Mouse (Mus musculus): ENCODE data around the gene Sh3rf1.

Sh3rf1 gene

GRCm38 (mm10) chr8:61286394-61286793 lies 62.7 kb downstream of the Sh3rf1 start:
- no peak for DNase-seq (ENCODE audit: extremely low spot score, low spot score)

GRCm38 (mm10) chr8:61286795-61287385 lies 63.2 kb downstream of the Sh3rf1 start:
- no peak for DNase-seq (ENCODE audit: extremely low spot score, low spot score)

DNA sequence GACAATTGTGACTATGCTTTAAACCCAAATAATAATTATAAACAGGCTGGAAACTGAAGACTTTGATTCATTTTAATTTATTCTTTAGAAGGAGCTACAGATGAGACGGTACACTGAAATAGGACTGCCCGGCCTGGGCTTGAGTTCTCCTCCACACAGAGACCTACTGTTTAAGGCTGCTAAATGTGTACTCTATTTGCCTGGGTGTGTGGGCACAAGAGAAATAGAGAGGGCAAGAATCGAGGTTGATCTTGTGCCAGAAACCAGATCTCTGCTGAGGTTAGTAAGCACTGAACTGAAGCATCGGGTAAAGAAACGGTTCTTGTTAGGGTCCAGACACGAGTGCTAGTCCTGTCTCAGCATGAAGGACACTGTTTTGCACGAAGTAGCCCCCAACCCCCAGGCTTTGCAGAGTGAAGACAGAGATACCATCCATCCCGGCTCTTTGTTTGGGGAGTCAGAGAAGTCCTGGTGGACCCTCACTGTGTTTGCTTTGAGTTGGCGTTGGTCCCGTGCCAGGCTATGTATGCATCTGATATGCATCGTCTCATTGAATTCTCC lies 64.4 kb downstream of the Sh3rf1 start:
- no peak for DNase-seq (ENCODE audit: extremely low spot score, low spot score)

DNA sequence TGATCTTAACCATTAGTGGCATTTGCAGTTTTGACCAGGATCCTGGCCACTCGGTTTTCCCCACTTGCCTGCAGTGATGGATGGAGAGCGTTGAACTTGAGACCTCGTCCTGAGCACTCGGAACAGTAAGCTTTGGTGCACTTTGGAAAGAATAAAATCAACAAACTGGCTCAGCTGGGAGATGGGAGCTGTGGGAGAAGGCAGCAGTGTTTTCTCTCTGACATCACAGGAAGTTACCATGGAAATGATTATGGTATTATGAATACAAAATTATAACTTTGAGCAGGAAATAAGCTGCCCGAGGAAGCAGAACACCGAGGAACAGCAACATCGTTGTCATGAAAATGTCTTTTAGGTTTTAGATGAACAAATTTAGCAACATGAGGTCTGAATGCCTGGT lies 65.0 kb downstream of the Sh3rf1 start:
- no peak for DNase-seq (ENCODE audit: extremely low spot score, low spot score)

DNA sequence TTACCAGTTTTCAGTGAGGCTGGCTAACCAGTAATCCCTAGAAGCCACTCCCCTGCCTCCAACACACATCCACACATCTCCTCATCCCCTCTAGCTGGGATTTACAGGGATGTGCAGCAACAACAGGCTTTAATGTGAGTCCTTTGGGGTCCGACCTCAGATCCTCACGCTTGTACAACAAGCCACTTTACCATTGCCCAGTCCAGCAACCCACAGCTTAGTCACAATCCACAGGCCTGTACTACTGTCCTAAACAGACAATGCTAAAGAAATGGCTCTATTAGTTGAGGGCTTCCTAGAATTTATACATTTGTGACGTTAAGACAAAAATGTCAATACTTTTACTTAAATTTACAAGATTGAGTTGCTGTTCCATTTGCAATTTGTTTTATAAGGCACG lies 71.4 kb downstream of the Sh3rf1 start:
- DNase-seq (ENCODE audit: extremely low spot score, low spot score), result no peak

DNA sequence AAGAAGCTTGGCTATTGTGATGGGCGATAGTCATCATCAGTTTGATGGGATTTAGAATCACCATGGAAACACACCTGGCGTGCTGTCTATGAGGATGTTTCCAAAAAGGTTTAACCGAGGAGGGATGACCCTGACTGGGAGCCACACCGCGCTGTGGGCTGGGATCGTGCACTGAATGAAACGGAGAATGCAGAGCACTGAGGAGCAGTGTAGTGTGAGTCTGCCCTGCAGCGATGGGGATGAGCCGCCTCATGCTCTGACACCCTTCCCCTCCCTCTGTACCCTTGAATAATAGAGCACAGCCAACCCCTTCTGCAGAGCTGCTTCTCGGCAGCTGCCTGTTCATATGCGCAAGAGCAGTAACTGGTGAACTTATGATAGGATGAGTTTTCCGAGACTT lies 71.8 kb downstream of the Sh3rf1 start:
- DNase-seq (ENCODE audit: extremely low spot score, low spot score), result no peak

DNA sequence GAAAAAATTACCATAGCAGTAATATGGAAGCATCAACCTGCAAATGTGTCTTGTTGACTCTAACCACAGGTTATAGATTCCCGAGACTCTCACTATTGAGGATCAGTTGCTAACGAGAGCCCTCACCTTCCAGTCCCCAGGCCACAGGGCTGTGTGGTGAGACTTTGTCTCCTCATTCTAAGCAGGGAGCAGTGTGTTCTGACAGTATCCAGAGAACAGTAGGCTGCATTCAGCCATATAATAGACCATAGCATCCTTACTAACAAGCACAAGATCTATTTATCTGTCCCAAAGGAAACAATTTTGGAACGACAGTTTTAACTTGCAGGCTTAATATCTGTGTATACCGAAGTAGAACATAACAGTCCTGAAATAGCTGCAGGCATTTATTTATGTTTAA lies 75.2 kb downstream of the Sh3rf1 start:
- DNase-seq (ENCODE audit: extremely low spot score, low spot score), result no peak

GRCm38 (mm10) chr8:61301298-61302028 lies 77.8 kb downstream of the Sh3rf1 start:
- no peak for DNase-seq (ENCODE audit: extremely low spot score, low spot score)

- DNase-seq (ENCODE audit: extremely low spot score, low spot score), result no peak
Measured at GRCm38 (mm10) chr8:61302029-61302368, 78.3 kb downstream of the Sh3rf1 start.

GRCm38 (mm10) chr8:61305451-61306070 lies 81.9 kb downstream of the Sh3rf1 start:
- no peak for DNase-seq (ENCODE audit: extremely low spot score, low spot score)

DNA sequence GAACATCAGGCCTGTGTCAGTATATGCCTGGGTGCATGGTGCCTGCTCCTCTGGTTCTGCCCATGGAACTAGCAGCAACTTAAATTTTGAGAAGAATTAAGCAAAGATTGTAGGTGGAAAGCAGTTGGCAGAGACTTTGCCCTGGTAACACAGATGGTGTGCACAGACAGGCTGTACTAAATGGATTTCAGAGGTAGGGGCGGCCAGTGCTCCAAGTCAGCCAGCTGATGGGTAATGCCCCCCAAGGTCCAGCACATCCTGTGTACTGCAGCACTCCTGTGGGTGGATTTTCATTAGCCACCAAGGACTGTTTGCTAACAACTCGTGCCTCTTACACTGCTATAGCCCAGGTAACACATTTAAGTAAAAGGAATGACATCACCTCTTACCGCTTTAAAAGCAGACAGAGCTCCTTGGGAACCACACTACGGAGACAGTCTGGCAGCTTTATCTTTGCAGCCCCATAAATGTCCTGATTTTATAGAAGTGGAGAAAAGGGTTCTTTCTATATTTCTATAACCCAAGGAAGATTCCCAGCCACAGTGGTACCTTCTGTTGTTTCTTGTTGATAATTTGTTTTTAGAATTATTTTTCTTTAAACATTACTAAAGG lies 82.9 kb downstream of the Sh3rf1 start:
- no peak for DNase-seq (ENCODE audit: extremely low spot score, low spot score)

GRCm38 (mm10) chr8:61308896-61309295 lies 85.2 kb downstream of the Sh3rf1 start:
- DNase-seq (ENCODE audit: extremely low spot score, low spot score), result no peak

- no peak for DNase-seq (ENCODE audit: extremely low spot score, low spot score)
Measured at GRCm38 (mm10) chr8:61309530-61310402, 86.1 kb downstream of the Sh3rf1 start.

- no peak for DNase-seq (ENCODE audit: extremely low spot score, low spot score)
Measured at GRCm38 (mm10) chr8:61310403-61310871, 86.8 kb downstream of the Sh3rf1 start.

DNA sequence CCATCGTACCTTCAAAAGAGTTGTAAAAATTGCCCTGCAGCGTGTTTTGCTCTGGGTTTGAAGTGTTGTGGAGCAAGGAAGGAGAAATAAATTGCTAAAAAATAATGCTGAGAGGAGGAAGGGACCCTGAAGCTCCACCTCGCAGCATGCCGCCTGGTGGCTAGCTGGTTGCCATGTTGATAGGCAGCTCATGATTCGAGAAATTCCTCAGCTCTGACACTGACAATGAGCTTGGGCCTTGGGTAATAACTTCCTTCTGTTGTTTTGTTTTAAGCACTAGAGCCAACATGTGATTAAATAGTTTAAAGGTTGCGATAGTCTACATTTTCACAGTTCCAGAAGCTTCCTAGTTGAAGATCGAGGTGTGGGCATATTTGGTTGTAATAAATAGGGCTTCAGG lies 89.3 kb downstream of the Sh3rf1 start:
- no peak for DNase-seq (ENCODE audit: extremely low spot score, low spot score)

DNA sequence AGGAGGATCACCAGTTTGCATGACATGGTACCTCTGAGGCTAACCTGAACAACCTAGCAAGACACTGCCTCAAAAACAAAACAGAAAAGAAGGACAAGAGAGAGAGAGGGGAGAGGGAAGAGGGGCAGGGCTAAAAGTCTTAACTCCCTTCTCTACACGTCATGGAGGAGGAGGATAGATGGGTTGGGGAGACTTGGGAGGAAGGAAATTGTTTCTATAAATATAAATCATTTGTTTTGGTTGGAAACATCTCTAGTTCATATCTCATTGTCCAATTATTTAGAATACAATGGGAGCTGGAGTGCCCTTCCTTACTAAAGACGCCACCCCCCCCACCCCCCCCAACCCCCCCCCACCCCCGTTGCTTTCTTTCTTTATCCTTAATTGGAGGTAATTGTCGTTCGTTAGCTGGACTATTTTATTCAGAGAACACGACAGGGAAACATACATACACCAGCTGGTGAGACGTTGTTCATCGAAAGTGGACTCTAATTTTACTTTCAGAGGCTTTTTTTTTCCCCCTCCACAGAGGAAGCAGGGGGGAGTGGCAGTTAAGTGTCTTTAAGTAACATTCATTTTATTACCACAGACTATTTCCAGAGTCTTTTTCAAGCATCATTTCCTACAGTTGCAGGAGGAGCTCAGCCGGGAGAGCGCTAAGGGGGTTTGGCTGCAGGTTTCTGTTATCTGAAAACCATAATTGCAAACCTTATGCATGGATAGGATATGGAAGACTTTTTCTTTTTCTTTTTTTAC lies 92.5 kb downstream of the Sh3rf1 start:
- no peak for DNase-seq (ENCODE audit: extremely low spot score, low spot score)

- no peak for DNase-seq (ENCODE audit: extremely low spot score, low spot score)
Measured at GRCm38 (mm10) chr8:61316813-61317534, 93.3 kb downstream of the Sh3rf1 start.

DNA sequence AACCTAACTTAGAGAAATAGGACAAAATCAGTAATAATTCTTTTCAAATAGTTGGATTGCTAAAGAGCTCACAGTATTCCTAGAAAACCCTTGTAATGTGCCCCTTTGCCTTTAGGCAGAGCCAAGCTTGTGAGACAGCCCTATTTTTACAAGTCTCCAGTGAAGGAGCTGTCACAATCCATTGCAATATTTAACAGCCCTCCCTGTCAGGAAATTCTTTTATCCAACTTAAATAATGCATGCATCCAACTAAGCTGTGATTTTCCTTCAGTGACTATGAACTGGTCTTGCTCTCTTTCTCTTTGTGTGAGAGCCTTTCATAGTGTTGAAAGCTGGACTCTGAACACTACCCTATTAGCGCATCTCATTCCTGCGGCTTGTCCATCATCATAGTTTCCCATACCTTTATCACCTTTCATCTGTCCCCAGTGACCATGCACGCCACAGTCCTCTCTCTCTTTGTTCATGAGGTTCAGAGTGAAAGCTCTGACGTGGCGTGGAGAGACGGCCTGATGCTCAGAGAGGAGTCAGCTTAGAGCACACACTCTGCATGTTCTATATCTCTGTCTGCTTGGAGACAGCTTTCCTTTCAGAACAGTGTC lies 94.0 kb downstream of the Sh3rf1 start:
- no peak for DNase-seq (ENCODE audit: extremely low spot score, low spot score)

GRCm38 (mm10) chr8:61321216-61321615 lies 97.5 kb downstream of the Sh3rf1 start:
- no peak for DNase-seq (ENCODE audit: extremely low spot score, low spot score)
